Mouse (Mus musculus): ENCODE results near the gene Brd7.

Brd7 gene

DNA sequence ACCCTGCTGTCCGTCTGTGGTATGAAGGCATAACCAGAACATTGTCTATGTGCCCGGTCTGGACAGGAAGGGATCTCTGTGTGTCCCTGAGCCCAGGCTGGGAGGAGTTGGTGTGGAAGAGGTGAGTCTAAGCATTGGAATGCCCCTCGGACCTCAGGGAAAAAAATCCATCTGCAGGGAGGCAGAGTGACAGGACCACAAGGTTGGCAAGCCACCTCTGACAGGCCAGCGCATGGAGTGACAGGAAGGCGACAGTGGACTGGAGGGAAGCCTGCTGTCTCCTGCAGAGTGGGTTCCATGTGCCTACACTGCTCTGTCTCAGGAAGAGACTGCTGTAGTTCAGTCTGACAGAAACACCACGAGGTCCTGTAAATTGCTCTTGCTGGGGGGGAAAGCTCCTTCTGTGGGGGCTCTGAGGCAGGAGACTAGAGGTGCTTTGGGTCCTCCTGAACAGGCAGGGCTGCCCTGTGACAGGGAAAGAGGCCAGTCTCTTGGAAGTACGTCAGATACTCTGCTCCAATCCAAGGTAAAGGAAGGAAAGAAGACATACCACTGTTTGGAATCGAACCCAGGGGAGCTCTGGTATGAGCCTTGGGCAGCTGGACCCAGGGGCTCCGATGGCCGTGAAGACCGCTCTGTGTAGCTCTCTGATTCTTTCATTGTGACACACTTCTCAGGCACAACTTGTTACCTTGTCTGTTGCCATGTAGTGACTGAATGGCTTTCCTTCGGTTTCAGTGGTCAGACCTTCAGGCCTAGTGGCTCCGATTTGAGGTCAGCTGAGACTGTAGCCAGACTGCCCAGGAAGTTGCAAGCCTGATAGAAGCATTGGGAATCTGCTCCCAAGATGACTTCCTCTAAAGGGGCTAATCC lies 78.5 kb downstream of the Brd7 start:
- no peak for DNase-seq (ENCODE audit: low spot score in 2 of 2)

DNA sequence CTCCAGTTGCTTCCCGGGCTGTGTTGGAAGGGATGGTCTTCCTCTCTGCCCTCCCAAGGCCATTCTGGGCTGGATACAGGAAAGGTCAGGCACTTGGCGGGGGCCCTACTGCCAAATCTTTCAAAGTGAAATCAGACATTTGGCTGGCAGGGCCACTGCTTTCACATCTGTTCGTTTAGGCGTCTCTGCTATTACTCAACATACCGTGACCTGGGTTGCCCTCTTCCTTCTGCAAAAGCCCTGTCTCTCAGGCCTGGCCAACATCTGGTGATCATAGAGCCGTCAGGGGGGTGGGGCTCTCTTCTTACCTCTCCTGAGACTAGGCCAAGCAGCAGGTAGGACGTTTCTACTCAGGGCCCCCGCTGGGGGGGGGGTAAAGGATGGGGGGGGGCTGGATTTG lies 79.3 kb downstream of the Brd7 start:
- DNase-seq (ENCODE audit: low spot score in 2 of 2) = peak in 1 of 2 experiments; percentile 69
